Mouse (Mus musculus) CH12.LX (cell line): ENCODE measurements around the gene Nos1. TPM values are rescaled to one million over a fixed set of nuclear protein-coding genes. Genes with fewer than 3 reads are reported as not detected.

Experiments used
- DNase-seq: peaks from one replicate; pipeline ENCODE4 v3.0.0-alpha.2; 2013; ENCODE audit errors: extremely low read depth
- H3K27ac ChIP-seq: 2 replicates; pipeline ENCODE4 v1.5.1; 2012; ENCODE audit warnings: low read depth, mild to moderate bottlenecking, control low read depth, moderate library complexity; ENCODE audit not compliant: insufficient read depth
- H3K27me3 ChIP-seq: replicated peaks from 2 replicates; pipeline ENCODE3; 2012; ENCODE audit warnings: inconsistent platforms
- H3K36me3 ChIP-seq, 2 experiments: replicated peaks in 1 of 2; 2 replicates each; pipeline versions ENCODE3 to v1.6.1; 2012; ENCODE audit warnings: inconsistent platforms in 1 of 2, low read length in 1 of 2, mild to moderate bottlenecking in 1 of 2, mixed read lengths in 1 of 2, moderate library complexity in 1 of 2; ENCODE audit not compliant: control insufficient read depth in 1 of 2, insufficient read depth in 1 of 2
- H3K4me1 ChIP-seq, 2 experiments: 2 replicates each; pipeline ENCODE4 v1.6.1; 2012; ENCODE audit warnings: inconsistent platforms in 1 of 2, moderate library complexity in 1 of 2; ENCODE audit not compliant: insufficient read depth in 2 of 2, control insufficient read depth in 1 of 2
- H3K4me2 ChIP-seq: 2 replicates; pipeline ENCODE4 v1.6.1; 2012; ENCODE audit warnings: low read depth, mild to moderate bottlenecking, control low read depth; ENCODE audit not compliant: poor library complexity, insufficient read depth, severe bottlenecking
- H3K4me3 ChIP-seq, 3 experiments: fragments of 150-350 bp in 1 of 3; sonication (generic) in 1 of 3; replicated peaks in 1 of 3; 2 replicates each; pipeline versions ENCODE3 to v1.5.1; 2011 to 2012; ENCODE audit warnings: low read depth in 2 of 3, low read length in 2 of 3, mild to moderate bottlenecking in 2 of 3, moderate library complexity in 2 of 3, control low read depth in 1 of 3, improper control_type of control experiment in 1 of 3, inconsistent platforms in 1 of 3, mixed read lengths in 1 of 3; ENCODE audit not compliant: poor library complexity in 1 of 3
- H3K79me2 ChIP-seq: replicated peaks from 2 replicates; pipeline ENCODE4 v1.6.1; 2012; ENCODE audit warnings: mild to moderate bottlenecking, moderate library complexity; ENCODE audit not compliant: control insufficient read depth, poor library complexity, insufficient read depth, severe bottlenecking; ENCODE audit errors: extremely low read depth
- H3K9ac ChIP-seq: 2 replicates; pipeline ENCODE4 v1.6.1; 2012; ENCODE audit warnings: low read depth, mild to moderate bottlenecking, control low read depth, moderate library complexity; ENCODE audit not compliant: insufficient read depth
- H3K9me3 ChIP-seq: replicated peaks from 2 replicates; pipeline ENCODE3; 2012; ENCODE audit warnings: low read length, inconsistent platforms, mixed read lengths
- BHLHE40 ChIP-seq: IDR thresholded peaks from 2 replicates; pipeline ENCODE4 v1.6.1; 2011; ENCODE audit warnings: mild to moderate bottlenecking, low read depth, low read length, improper control_type of control experiment
- CHD2 ChIP-seq: IDR thresholded peaks from 2 replicates; pipeline ENCODE4 v1.6.1; 2011; ENCODE audit warnings: low read length, improper control_type of control experiment
- CTCF ChIP-seq, 2 experiments: IDR thresholded peaks in 1 of 2; conservative IDR thresholded peaks in 1 of 2; 2 replicates each; pipeline ENCODE4 v1.5.1; 2011 to 2012; ENCODE audit warnings: low read depth in 2 of 2, low read length in 2 of 2, improper control_type of control experiment in 1 of 2, inconsistent platforms in 1 of 2, mild to moderate bottlenecking in 1 of 2, moderate library complexity in 1 of 2
- E2F4 ChIP-seq: IDR thresholded peaks from 2 replicates; pipeline ENCODE4 v1.6.1; 2011; ENCODE audit warnings: low read depth, low read length, improper control_type of control experiment; ENCODE audit not compliant: insufficient replicate concordance
- EP300 ChIP-seq: IDR thresholded peaks from 2 replicates; pipeline ENCODE4 v1.6.1; 2011; ENCODE audit warnings: low read length, improper control_type of control experiment
- ETS1 ChIP-seq: conservative IDR thresholded peaks from 2 replicates; pipeline ENCODE4 v1.6.1; 2012; ENCODE audit warnings: low read depth, mild to moderate bottlenecking, inconsistent platforms, low read length, improper control_type of control experiment, moderate library complexity
- GABPA ChIP-seq: IDR thresholded peaks from 2 replicates; pipeline ENCODE4 v1.6.1; 2012; ENCODE audit warnings: low read depth, low read length, improper control_type of control experiment, inconsistent platforms; ENCODE audit not compliant: insufficient replicate concordance
- JUN ChIP-seq: IDR thresholded peaks from 2 replicates; pipeline ENCODE4 v1.6.1; 2011; ENCODE audit warnings: low read depth, mild to moderate bottlenecking, low read length, improper control_type of control experiment, moderate library complexity; ENCODE audit not compliant: insufficient read depth
- JUND ChIP-seq: conservative IDR thresholded peaks from 2 replicates; pipeline ENCODE4 v1.6.1; 2011; ENCODE audit warnings: low read depth, low read length, improper control_type of control experiment
- KAT2A ChIP-seq: IDR thresholded peaks from 2 replicates; pipeline ENCODE4 v1.6.1; 2012; ENCODE audit warnings: low read length, improper control_type of control experiment, inconsistent platforms; ENCODE audit not compliant: insufficient replicate concordance
- MAZ ChIP-seq: IDR thresholded peaks from 2 replicates; pipeline ENCODE4 v1.6.1; 2012; ENCODE audit warnings: low read depth, mild to moderate bottlenecking, inconsistent platforms, low read length, improper control_type of control experiment, moderate library complexity
- MXI1 ChIP-seq: IDR thresholded peaks from 2 replicates; pipeline ENCODE4 v1.6.1; 2011; ENCODE audit warnings: mild to moderate bottlenecking, low read depth, low read length, improper control_type of control experiment
- NRF1 ChIP-seq: IDR thresholded peaks from 2 replicates; pipeline ENCODE4 v1.6.1; 2014; ENCODE audit warnings: low read depth, mild to moderate bottlenecking, inconsistent platforms, low read length, improper control_type of control experiment, moderate library complexity
- RAD21 ChIP-seq: IDR thresholded peaks from 2 replicates; pipeline ENCODE4 v1.6.1; 2011; ENCODE audit warnings: low read depth, mild to moderate bottlenecking, low read length, improper control_type of control experiment, moderate library complexity
- RCOR1 ChIP-seq: conservative IDR thresholded peaks from 2 replicates; pipeline ENCODE4 v1.6.1; 2012; ENCODE audit warnings: low read depth, mild to moderate bottlenecking, inconsistent platforms, low read length, improper control_type of control experiment
- SIN3A ChIP-seq: IDR thresholded peaks from 2 replicates; pipeline ENCODE4 v1.6.1; 2012; ENCODE audit warnings: low read length, improper control_type of control experiment, inconsistent platforms
- SMC3 ChIP-seq: IDR thresholded peaks from 2 replicates; pipeline ENCODE4 v1.6.1; 2011; ENCODE audit warnings: low read depth, low read length, improper control_type of control experiment
- TBP ChIP-seq: conservative IDR thresholded peaks from 2 replicates; pipeline ENCODE4 v1.6.1; 2011; ENCODE audit warnings: low read depth, low read length, improper control_type of control experiment
- TCF12 ChIP-seq: IDR thresholded peaks from 2 replicates; pipeline ENCODE4 v1.6.1; 2014; ENCODE audit warnings: low read depth, mild to moderate bottlenecking, inconsistent platforms, low read length, improper control_type of control experiment
- USF1 ChIP-seq: IDR thresholded peaks from 2 replicates; pipeline ENCODE4 v1.6.1; 2014; ENCODE audit warnings: low read depth, mild to moderate bottlenecking, inconsistent platforms, low read length, improper control_type of control experiment
- USF2 ChIP-seq: conservative IDR thresholded peaks from 2 replicates; pipeline ENCODE4 v1.6.1; 2011; ENCODE audit warnings: low read depth, low read length, improper control_type of control experiment
- dilution Hi-C: fragments of 300-500 bp; cut with MboI; formaldehyde crosslinking; loops from 2 replicates; pipeline ENCODE4 v1.14.3; 2020; ENCODE audit warnings: low sequenced_read_pairs; ENCODE audit not compliant: extremely low pct_unique_long_range_greater_than_20kb, extremely low pct_ligation_motif_present
- in situ Hi-C: fragments of 300-500 bp; cut with MboI; formaldehyde crosslinking; loops from 3 replicates; pipeline ENCODE4 v1.14.3; 2019; ENCODE audit warnings: low sequenced_read_pairs, low pct_ligation_motif_present, low pct_unique_long_range_greater_than_20kb, mixed read lengths
- polyA plus RNA-seq: library from polyadenylated mRNA; unstranded; fragments of >175 nt; gene quantifications from 2 replicates; pipeline ENCODE4 v1.2.1, GENCODE M21; 2012; ENCODE audit warnings: low read depth; ENCODE audit not compliant: insufficient read length
- total RNA-seq, 2 experiments: library from RNA; depleted of rRNA; stranded (reverse); fragments of 300-350 nt in 1 of 2; fragments of >200 nt in 1 of 2; gene quantifications; 2 replicates each; pipeline ENCODE4 v1.2.3; 2012 to 2014

Nos1 gene
- total and polyA plus RNA-seq, 3 experiments: 2.4 to 17.0 (median 5.6) TPM

DNA sequence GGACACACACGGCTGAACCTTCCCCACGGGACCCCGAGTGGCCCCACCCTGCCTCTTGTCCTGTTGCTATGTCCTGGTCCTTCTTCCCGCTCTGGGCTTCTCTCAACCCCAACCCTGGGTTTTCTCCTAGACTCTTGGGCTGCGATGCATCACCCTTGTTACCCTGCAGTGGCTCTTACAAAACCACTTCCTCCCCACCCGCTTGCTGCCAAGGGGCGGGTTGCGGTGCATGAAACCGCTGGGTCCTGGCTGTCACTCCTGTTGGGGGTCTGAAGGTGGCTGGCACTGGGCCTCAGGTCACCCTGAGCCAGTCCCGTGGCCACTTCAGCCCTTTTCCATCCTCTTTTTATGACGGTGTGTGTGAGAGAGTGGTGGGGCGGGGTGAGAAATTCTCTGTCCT lies 173.1 kb downstream of the Nos1 start:
- H3K4me1 ChIP-seq: peaks cover 5 to 21% of the 10 kb centered on the region in 2 experiments; a peak in 3 of 4 replicates
- H3K36me3 ChIP-seq: peaks cover 22 to 39% of the 10 kb centered on the region in 2 experiments
- no peaks in the 10 kb centered on the region for H3K27me3 ChIP-seq
- H3K9me3 ChIP-seq: no peaks in the 10 kb centered on the region
- H3K27ac ChIP-seq: no peak overlapping the region
- dilution Hi-C loops (no loop called here), in situ Hi-C loops (no loop called here)
- TF ChIP-seq ETS1 (no peak), EP300 (no peak), NRF1 (no peak), CHD2 (no peak), MXI1 (no peak), GABPA (no peak), JUND (no peak), SIN3A (no peak), JUN (no peak), SMC3 (no peak), RAD21 (no peak), TCF12 (no peak), KAT2A (no peak), E2F4 (no peak), USF1 (no peak), TBP (no peak), BHLHE40 (no peak)
- H3K9ac ChIP-seq: no peak overlapping the region
- no peak for DNase-seq
- H3K4me3 ChIP-seq: no peak overlapping the region
- H3K4me2 ChIP-seq: no peak overlapping the region
- no peaks in the 10 kb centered on the region for H3K79me2 ChIP-seq

DNA sequence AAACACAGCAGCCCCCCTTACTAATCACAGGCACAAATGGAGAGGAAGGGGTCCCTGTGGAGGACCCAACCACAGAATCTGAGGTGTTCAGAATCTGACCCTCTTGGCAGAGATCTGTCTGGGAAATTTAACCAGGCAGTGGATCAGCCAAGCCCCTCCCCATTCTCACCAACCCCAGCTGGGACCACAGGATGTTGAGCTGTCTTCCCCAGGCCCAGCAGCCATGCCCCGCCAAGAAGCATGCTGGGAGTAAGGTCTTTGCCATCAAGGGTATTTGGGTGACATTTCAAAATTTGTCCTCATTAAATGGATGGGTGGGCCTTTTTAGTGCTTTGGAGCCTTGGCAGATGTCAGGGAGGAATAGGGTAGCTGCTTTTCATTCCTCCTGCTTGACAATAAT lies 173.6 kb downstream of the Nos1 start:
- Histone ChIP-seq H3K9me3 (no peaks in the 10 kb centered on the region), H3K4me1 (peaks cover 5 to 16% of the 10 kb centered on the region in 2 experiments; a peak in 3 of 4 replicates), H3K36me3 (peaks cover 22 to 39% of the 10 kb centered on the region in 2 experiments), H3K27ac (no peak overlapping the region), H3K27me3 (no peaks in the 10 kb centered on the region), H3K9ac (no peak overlapping the region), H3K4me3 (no peak overlapping the region), H3K4me2 (no peak overlapping the region), H3K79me2 (no peaks in the 10 kb centered on the region)
- DNase-seq: no peak
- TF ChIP-seq GABPA (no peak), BHLHE40 (no peak), MAZ (no peak), USF2 (no peak), TBP (no peak), EP300 (no peak), CTCF (conservative IDR thresholded peaks at IDR 0.05 in 1 of 2, IDR thresholded peaks at IDR 0.05 in 1 of 2; ENCODE audit: low read depth in 2 of 2, low read length in 2 of 2) (no peak), JUND (no peak), TCF12 (no peak), RCOR1 (no peak)
- dilution Hi-C loops: no loop called here
- in situ Hi-C loops: no loop called here
